Mouse (Mus musculus): ENCODE measurements at regions not wholly inside any gene's neighbourhood (a gene's known extent, or its start where the extent isn't known, plus 50 kb on each side); places are given as distances from the start of the nearest gene placed in this dataset.

DNA sequence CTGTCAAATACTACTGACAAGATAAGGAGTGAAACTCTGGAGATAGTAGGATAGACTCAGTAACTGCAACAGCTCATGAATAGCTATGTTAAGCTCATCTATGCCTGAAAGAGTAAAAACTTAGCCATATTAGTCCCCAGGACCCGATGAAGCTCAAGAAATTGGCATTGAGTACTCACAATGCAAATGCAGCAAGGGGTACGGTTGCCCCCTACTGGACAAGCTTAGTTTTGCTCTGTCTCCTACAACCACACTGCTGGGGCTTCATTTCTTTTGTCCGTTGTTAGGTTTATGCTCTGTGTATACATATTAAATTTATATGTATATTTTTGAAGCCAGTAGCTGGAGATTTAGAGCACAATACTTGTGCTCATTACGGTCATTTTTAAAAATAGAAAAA is 74.4 kb upstream of the Mup5 start:
- ATAC-seq: no peak
- WGBS: 77% methylated on average over 4 of the region's 4 CpGs

DNA sequence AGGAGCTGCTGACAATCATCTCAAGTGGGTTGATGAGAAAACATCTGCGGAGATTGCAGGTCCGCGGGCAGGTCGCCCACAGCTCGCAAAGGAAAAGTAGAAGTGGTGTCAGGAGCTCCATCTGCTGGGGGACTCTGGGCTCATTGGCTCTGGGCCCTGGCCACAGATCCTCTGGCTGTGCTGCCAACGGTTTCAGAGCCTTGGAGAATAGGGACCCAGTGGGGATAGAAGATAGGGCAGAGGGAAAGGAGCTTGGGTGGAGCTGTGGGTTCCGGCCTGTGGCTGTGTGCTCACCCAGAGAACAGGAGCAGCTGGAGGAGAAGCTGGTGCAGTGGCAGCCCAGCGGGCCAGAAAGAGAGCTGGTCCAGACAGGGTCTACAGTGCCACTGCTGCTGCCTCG is 67.1 kb upstream of the Mup5 start:
- Histone ChIP-seq H3K36me3 (ENCODE audit: control insufficient read depth, insufficient read depth) (no peaks in the 10 kb centered on the region), H3K4me1 (replicated peaks; ENCODE audit: control insufficient read depth, insufficient read depth, low read length) (no peaks in the 10 kb centered on the region), H3K4me3 (ENCODE audit: low read depth, low read length) (no peak overlapping the region), H3K27ac (ENCODE audit: low read depth, low read length) (no peak overlapping the region), H3K9ac (ENCODE audit: low read depth, low read length) (no peak overlapping the region), H3K9me3 (ENCODE audit: control insufficient read depth) (no peaks in the 10 kb centered on the region), H3K4me2 (replicated peaks; ENCODE audit: low read depth) (no peak overlapping the region), H3K27me3 (replicated peaks; ENCODE audit: control insufficient read depth, insufficient read depth, low read length) (no peaks in the 10 kb centered on the region)
- no peak for ATAC-seq
- no peak for TF ChIP-seq CTCF (IDR thresholded peaks at IDR 0.05; ENCODE audit: low read depth)
- 88% methylated on average over 9 of the region's 9 CpGs for WGBS

More for the DNA sequence above, 74.4 kb upstream of the Mup5 start:
- TF ChIP-seq CTCF (IDR thresholded peaks at IDR 0.05; ENCODE audit: low read depth): peak; percentile 75
- Histone ChIP-seq H3K4me3 (ENCODE audit: low read depth, low read length) (no peak overlapping the region), H3K27ac (ENCODE audit: low read depth, low read length) (no peak overlapping the region), H3K4me2 (replicated peaks; ENCODE audit: low read depth) (no peak overlapping the region), H3K9me3 (ENCODE audit: control insufficient read depth) (no peaks in the 10 kb centered on the region), H3K36me3 (ENCODE audit: control insufficient read depth, insufficient read depth) (no peaks in the 10 kb centered on the region), H3K4me1 (replicated peaks; ENCODE audit: control insufficient read depth, insufficient read depth, low read length) (no peaks in the 10 kb centered on the region), H3K9ac (ENCODE audit: low read depth, low read length) (no peak overlapping the region), H3K27me3 (replicated peaks; ENCODE audit: control insufficient read depth, insufficient read depth, low read length) (no peaks in the 10 kb centered on the region)

DNA sequence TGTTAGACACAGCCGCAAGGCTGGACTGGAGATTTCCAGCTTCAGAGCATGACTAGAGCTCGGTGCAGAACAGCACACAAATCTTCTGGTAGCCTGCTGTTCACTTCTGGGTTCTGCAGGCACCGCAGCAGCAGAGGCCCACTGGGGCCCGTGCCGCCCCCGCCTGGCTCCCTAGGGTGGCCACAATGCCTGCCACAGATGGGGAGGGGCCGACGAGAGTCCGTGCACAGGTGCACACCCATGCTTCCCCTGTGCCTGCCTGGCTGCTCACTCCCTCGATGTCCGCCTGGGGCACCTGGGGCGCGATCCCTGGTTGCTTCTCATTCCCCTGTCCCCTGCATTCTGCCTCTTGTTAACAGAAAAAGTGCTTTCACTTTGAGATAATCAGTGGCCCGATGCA is 63.2 kb upstream of the Mup5 start:
- no peaks in the 10 kb centered on the region for H3K27me3 ChIP-seq (replicated peaks; ENCODE audit: control insufficient read depth, insufficient read depth, low read length)

DNA sequence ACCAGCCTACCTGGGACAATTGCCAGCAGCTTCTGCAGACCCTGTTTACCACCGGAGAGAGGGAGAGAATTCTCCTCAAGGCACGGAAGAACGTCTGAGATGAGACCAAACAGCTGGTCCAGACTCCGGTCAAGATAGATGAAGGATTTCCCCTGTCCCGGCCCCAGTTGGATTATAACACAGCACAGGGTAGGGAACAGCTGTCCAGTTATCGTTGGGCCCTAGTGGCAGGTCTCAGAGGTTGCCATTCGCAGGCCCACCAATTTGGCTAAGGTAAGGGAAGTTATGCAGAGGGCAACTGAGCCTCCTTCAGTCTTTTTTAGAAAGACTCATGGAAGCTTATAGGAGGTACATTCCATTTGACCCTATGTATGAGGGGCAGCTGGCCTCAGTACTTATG is 62.1 kb upstream of the Mup5 start:
- Histone ChIP-seq H3K4me1 (replicated peaks; ENCODE audit: control insufficient read depth, insufficient read depth, low read length) (no peaks in the 10 kb centered on the region), H3K9me3 (ENCODE audit: control insufficient read depth) (no peaks in the 10 kb centered on the region), H3K9ac (ENCODE audit: low read depth, low read length) (no peak overlapping the region), H3K4me2 (replicated peaks; ENCODE audit: low read depth) (no peak overlapping the region), H3K27me3 (replicated peaks; ENCODE audit: control insufficient read depth, insufficient read depth, low read length) (no peaks in the 10 kb centered on the region), H3K4me3 (ENCODE audit: low read depth, low read length) (no peak overlapping the region), H3K36me3 (ENCODE audit: control insufficient read depth, insufficient read depth) (no peaks in the 10 kb centered on the region), H3K27ac (ENCODE audit: low read depth, low read length) (no peak overlapping the region)
- 74% methylated on average over 7 of the region's 7 CpGs for WGBS
- no peak for TF ChIP-seq CTCF (IDR thresholded peaks at IDR 0.05; ENCODE audit: low read depth)
- ATAC-seq: no peak

More for the DNA sequence above, 63.2 kb upstream of the Mup5 start:
- Histone ChIP-seq H3K4me3 (ENCODE audit: low read depth, low read length) (no peak overlapping the region), H3K4me2 (replicated peaks; ENCODE audit: low read depth) (peak overlapping the region; percentile 27; the same call in 1 of the 2 replicates), H3K36me3 (ENCODE audit: control insufficient read depth, insufficient read depth) (no peaks in the 10 kb centered on the region), H3K4me1 (replicated peaks; ENCODE audit: control insufficient read depth, insufficient read depth, low read length) (no peaks in the 10 kb centered on the region), H3K9me3 (ENCODE audit: control insufficient read depth) (no peaks in the 10 kb centered on the region), H3K9ac (ENCODE audit: low read depth, low read length) (no peak overlapping the region), H3K27ac (ENCODE audit: low read depth, low read length) (no peak overlapping the region)
- WGBS: 74% methylated on average over 14 of the region's 14 CpGs
- 0 out of 2 replicates have a peak, but pooled peaks have one; percentile 8 for ATAC-seq
- TF ChIP-seq CTCF (IDR thresholded peaks at IDR 0.05; ENCODE audit: low read depth): no peak
